Mouse (Mus musculus): ENCODE results near the gene Olfr1122.

The Olfr1122 gene

GRCm38 (mm10) chr2:87385549-87385948 is at the start of gene Olfr1122:
Gene Olfr1122, plus strand, starts transcription at chr2:87385849.
- WGBS = 88% methylated on average over 2 of the region's 2 CpGs

- 57% methylated on average over 2 of the region's 2 CpGs for whole genome bisulfite sequencing
Observed at GRCm38 (mm10) chr2:87354515-87354914, 31.1 kb upstream of the Olfr1122 start, which contains the start of gene Olfr1120. Gene Olfr1120, plus strand, starts transcription at chr2:87354815.

GRCm38 (mm10) chr2:87360121-87360520 is 25.5 kb upstream of the Olfr1122 start:
- WGBS = 91% methylated on average over 2 of the region's 2 CpGs

- WGBS = 36% methylated on average over 1 of the region's 1 CpGs
Observed at GRCm38 (mm10) chr2:87369595-87369994, 16.1 kb upstream of the Olfr1122 start, which contains the start of gene Olfr1121. Gene Olfr1121, plus strand, starts transcription at chr2:87369895.

GRCm38 (mm10) chr2:87371726-87372125 is 13.9 kb upstream of the Olfr1122 start:
- 81% methylated on average over 4 of the region's 4 CpGs for WGBS

- 73% methylated on average over 2 of the region's 2 CpGs for WGBS
Observed at GRCm38 (mm10) chr2:87383935-87384334, 1.7 kb upstream of the Olfr1122 start.

- WGBS = 84% methylated on average over 5 of the region's 5 CpGs
Observed at GRCm38 (mm10) chr2:87393605-87394004, 8.0 kb downstream of the Olfr1122 start.

- 64% methylated on average over 7 of the region's 7 CpGs for WGBS
Observed at GRCm38 (mm10) chr2:87394686-87395085, 9.0 kb downstream of the Olfr1122 start.

GRCm38 (mm10) chr2:87416335-87416734 is 30.7 kb downstream of the Olfr1122 start, which contains the start of gene Olfr1123:
Gene Olfr1123, plus strand, starts transcription at chr2:87416635.
- 95% methylated on average over 1 of the region's 1 CpGs for WGBS

- WGBS = 88% methylated on average over 1 of the region's 1 CpGs
Observed at GRCm38 (mm10) chr2:87429975-87430374, 44.3 kb downstream of the Olfr1122 start, which contains the start of gene Olfr1124. Gene Olfr1124, plus strand, starts transcription at chr2:87430275.

- WGBS = 92% methylated on average over 16 of the region's 16 CpGs
Observed at GRCm38 (mm10) chr2:87437731-87438130, 52.1 kb downstream of the Olfr1122 start.

All from cerebral cortex, adult 2 months (tissue).